Mouse (Mus musculus) c-Kit-positive CD71-negative TER-119-negative erythroid progenitor cells, embryonic 14.5 days (primary cell): ENCODE results near the gene Wtap.
A peak's percentile ranks its signal among the peaks of the same experiment; 100 is the strongest.
"Not testable (repeated sequence)": the region's sequence is repeated elsewhere in the genome, so short reads cannot be mapped to it uniquely, and the experiment has no call there.

Experiments
- DNase-seq: peaks from one replicate; pipeline ENCODE4 v3.0.0-alpha.2; 2013; ENCODE audit warnings: low read depth

Gene Wtap

DNA sequence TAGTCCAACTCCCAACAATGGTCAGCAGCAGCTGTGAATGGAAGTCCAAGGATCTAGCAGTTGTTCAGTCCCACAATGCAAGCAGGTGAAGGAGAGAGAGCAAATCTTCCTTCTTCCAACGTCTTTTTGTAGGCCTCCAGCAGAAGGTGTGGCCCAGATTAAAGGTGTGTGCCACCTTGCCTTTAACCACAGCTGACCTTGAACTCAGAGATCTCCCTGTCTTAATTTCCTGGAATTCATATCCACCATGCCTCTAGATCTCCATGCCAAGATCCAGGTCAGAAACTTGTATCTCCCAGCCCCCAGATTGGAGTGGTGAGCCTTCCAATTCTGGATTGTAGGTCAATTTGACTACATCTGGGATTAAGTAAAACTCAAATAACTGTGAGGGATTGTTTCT, at the start of gene Wtap:
TSS of gene Wtap (minus strand) at position 101 of the 400 bp plus-strand sequence.
- no peak for DNase-seq

DNA sequence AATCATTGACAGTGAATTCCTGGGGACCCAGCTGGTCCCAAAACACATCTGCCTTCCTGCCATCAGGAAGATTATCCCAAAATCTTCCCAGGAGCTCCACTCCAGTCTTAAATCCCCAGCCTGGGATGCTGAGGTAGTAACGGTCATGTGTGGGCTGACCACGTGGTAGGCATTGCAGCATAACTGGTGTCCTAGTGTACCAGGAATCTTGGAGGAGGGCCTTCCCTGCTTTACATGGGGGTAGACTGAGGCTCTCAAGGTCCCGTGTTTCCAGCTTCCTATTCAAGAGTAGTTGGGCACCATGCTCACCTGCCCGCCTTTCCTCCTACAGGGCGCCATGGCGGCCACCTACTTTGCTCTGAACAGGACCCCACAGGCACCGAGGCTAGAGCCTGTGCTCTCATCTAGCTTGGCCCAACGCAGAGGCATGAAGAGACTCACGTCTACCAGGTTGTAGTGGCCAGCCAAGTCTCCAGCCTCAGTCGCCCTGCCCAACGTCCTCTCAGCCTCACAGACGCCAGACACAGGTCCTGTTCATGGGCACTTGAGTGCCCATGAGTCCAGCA, 42.7 kb upstream of the Wtap start:
- DNase-seq = not testable (repeated sequence)

DNA sequence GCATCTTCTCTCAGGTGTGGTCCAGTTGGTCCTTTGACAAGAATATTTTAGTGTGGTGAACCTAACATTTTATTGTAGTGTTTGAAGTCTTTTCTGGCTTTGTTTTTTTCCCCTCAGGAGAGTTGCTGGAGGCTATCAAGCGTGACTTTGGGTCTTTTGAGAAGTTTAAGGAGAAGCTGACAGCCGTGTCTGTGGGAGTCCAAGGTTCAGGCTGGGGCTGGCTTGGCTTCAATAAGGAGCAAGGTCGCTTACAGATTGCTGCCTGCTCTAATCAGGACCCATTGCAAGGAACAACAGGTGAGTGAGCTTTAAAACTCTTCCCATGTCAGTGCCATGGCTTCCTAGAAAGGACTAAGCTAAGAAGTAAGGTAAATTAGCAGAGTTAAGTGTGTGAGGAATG, 19.3 kb upstream of the Wtap start:
- no peak for DNase-seq

DNA sequence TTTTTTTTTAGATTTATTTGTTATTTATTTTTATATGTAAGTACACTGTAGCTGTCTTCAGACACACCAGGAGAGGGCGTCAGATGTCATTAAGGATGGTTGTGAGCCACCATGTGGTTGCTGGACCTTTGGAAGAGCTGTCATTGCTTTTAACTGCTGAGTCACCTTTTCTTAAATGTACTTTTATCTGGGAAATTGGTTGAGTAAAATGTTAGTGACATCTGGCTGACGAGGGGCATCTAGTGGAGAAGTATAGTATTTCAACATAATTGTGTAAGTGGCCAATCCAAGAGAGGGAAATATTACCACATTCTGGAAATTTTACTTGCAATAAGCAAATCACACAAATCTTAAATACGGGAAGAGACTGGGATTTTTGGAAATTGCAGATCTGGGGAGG, 15.9 kb upstream of the Wtap start:
- peak; percentile 68 for DNase-seq

DNA sequence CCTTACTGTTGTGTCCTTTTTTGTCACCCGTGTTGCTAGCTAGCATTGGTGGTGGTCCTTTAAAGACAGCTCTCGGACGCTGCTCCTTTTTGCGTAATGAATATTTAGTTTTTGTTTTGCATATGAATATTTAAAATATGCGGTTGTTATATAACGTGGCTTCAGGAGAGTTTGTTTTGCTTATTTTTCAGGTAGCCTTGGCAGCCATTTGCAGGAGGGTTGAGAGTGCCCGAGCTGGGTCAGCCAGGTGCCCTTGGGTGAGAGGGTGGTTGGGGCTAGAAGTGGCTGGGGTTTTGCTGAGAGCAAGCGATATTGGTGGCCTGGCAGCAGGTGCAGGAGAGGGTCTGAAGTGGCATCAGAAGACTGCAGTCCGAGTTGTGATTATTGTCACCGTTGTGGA, 14.6 kb upstream of the Wtap start:
- no peak for DNase-seq

DNA sequence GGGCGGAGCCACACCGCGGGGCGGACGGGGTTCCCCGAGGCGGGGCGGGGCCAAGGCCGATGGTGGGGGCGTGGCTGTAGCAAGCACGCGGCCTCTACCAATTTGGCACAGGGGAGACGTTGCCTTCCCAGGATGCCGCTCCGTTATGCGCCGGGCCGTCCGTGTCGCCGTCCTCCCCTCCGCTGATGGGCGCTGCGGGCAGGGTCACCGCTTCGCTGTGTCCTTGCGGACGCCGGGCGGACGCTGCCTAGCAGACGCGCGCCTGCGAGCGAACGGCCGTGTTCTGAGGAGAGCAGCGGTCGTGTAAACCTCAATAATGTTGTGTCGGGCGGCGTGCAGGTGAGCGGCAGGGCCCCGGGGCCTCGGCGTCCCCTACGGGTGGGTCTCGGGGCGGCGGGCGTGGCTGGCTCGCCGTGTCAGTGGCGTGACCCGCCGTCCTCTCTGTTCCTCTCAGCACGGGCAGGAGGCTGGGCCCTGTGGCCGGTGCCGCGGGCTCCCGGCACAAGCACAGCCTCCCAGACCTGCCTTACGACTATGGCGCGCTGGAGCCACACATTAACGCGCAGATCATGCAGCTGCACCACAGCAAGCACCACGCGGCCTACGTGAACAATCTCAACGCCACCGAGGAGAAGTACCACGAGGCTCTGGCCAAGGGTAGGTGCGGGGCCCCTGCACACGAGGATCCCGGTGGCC, 13.9 kb upstream of the Wtap start:
- DNase-seq = peak; percentile 79

DNA sequence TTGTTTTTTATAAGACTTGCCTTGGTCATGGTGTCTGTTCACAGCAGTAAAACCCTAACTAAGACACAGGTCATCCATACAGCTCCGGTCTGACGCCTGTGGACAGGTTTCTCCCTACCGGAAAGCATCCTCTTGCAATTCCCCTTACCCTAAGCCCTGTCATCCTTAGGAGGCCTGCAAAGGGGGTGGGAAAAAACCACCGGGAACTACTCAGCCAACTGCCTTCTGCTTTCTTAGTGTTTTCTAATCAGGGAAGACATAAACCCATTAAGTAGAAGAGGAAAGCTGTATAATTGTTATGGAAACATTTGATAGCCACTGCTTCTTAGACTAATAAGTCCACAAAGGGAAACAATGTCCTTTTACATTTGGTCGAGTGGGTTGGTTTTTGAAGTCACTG, 13.0 kb upstream of the Wtap start:
- no peak for DNase-seq

DNA sequence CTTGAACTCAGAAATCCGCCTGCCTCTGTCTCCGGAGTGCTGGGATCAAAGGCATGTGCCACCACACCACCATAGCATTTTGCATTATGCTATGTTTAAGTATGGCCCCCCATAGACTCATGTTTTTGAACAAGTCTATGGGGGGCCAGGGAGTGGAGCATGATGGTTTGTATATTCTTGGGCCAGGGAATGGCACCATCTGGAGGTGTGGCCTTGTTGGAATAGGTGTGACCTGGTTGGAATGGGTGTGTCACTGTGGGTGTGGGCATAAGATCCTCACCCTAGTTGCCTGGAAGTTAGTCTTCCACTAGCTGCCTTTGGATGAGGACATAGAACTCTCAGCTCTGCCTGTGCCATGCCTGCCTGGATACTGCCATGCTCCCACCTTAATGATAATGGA, 12.6 kb upstream of the Wtap start, which contains the start of gene Sod2:
TSS of gene Sod2 (plus strand) at position 301 of the 400 bp plus-strand sequence.
- DNase-seq = not testable (repeated sequence)

DNA sequence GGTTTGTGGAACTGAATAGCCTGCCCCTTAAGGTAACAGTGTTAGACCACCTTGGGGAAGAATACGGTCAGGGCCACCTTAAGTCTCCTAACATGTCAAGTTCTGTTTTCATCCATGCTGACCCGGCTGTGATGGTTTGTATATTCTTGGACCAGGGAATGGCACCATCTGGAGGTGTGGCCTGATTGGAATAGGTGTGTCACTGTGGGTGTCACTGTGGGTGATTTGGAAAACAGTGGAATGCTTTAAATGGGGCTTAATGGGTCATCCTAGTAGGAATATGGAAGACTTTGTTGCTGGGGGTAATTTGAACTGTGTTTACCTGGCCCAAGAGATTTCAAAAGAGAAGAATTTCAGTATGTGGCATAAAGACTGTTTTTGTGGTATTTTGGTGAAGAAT, 10.5 kb upstream of the Wtap start:
- DNase-seq = not testable (repeated sequence)

DNA sequence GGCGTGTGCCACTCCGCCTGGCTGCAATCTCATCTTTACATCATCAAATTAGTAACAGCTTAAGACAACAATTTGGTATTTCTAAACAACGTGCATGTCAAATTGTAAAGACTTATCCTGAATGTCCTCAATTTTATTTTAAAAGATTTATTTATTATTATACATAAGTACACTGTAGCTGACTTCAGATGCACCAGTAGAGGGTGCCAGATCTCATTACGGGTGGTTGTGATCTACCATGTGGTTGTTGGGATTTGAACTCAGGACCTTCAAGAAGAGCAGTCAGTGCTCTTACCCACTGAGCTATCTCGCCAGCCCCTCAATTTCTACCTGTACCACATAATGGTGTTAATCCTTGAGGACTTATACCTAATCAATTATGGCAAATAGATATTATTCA, 8.3 kb upstream of the Wtap start:
- DNase-seq = not testable (repeated sequence)

DNA sequence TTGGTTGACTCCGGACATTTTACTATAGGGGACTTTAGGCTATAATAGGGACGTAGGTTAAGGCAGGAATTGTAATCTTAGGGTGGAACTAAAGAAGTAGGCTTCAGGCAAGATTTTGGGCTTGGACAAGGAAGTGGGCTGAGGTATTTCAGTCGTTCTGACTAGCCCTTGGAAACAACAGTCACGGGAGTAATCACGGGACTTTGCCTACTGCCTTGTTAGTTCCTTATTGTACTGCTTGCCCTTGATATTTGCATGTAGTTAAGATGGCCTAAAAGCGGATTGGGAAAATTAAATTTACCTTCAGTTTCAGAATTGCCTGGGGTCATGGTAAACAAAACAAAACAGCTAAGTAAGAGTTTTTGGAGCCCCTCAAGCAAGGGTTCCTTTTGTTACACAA, 5.1 kb upstream of the Wtap start:
- DNase-seq = no peak

- DNase-seq = no peak
These were observed 3.9 kb upstream of the Wtap start for GRCm38 (mm10) chr17:12997890-12998289.

DNA sequence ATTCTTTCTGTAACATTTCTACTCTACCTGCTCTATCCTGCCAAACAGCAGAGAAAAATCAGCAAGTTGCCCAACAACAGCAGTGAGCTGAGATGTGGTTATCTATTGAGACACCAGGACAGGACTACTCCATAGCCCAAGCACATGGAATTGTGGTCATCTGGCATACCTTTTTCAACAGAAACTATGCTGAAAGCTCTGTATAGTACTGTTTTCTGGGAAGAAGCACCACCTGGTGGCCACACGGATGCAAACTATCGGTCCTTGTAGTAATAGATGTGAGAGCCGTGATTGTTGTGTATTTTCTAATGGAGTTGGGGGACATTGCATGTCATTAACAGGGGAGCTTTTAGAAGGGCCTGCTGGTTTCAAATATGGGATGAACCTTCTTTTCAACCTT, 2.4 kb upstream of the Wtap start:
- no peak for DNase-seq

DNA sequence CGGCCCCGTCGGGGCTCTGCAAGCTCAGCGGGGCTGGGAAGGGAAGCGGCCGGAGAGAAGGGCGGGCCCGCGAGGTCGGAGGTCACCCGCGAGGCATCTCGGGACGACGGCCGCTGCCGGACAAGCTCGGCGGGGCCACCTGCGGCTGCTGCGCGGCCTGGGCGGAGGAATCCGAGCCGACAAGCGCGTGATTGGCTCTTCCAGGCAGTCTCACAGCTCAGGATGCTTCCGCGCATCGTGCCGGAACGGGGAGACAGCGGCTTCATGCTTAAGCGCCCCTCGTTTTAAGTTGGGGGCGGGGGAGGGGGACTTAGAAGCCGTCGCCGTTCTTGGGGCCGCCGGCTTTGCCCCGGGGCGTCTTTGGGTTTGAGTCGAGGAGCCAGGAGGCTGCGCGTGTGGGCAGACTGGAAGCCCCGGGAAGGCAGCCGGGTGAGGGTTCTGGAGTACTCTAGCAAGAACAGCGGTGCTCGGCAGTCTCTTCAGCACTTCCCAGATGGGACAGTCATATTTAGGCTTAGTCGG, 1.4 kb downstream of the Wtap start:
- peak; percentile 82 for DNase-seq

GRCm38 (mm10) chr17:12991635-12992358, 2.2 kb downstream of the Wtap start:
- peak; percentile 56 for DNase-seq

DNA sequence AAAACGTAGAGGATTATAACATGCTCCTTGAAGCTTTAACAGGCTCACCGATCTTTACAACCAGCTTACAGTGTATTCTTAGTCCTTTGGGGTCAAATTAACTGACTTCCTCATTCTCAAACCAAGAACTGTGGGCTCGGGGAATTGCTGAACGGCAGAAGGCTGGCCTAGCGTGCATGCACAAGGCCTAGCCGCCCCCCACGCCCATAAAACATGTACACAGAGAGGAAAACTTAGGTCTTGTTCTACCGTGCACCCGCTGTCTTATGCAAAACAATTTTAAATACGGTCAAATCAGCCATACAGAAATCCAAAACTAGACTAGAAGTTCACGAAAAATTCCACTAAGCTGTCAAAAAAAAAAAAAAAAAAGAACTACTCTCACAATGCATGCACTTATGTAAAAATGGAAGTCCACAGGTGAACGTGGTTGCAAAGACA, 2.8 kb downstream of the Wtap start:
- DNase-seq = peak; percentile 58

GRCm38 (mm10) chr17:12990567-12991145, 3.3 kb downstream of the Wtap start:
- DNase-seq = no peak

- DNase-seq = not testable (repeated sequence)
These were observed 5.9 kb downstream of the Wtap start for GRCm38 (mm10) chr17:12988096-12988495.

GRCm38 (mm10) chr17:12983988-12984387, 10.0 kb downstream of the Wtap start:
- no peak for DNase-seq

GRCm38 (mm10) chr17:12978546-12978945, 15.4 kb downstream of the Wtap start:
- no peak for DNase-seq

DNA sequence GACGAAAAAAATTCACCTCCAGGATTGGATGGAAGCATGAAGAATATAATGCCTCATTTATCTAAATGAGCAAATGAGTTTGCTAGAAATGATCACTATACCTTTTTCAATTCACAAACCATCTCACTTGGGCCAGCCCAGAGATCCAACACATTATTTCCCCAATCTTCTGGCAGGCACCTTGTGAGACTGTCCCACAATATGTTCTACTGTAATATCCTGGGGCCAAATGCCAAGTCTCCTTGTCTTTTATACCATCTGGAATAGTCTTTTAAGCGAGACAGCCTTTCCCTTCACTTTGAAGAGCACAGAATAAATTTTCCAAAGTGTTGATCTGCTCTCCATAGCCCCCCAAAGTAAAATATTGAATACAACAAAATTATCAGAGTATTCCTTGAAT, 20.1 kb downstream of the Wtap start:
- DNase-seq = no peak

- no peak for DNase-seq
These were observed 26.8 kb downstream of the Wtap start for GRCm38 (mm10) chr17:12967173-12967572.

DNA sequence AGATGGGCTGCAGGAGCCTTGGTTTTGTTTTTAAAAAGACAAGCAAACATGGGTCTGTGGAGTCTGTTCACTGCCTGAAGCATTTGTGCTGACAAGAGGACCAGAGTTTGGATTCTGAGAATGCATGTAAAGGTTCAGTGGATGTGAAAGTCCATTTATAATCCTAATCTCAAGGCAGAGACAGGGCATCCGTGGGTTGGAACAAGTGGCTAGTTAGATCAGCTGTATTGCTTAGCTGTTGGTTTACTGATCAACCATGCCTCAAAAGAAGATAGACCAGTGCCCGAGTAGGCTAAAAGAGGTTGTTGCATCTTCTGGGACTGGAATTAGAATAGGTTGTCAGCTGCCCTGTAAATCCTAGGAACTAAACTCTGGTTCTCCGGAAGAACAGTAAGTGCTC, 30.5 kb downstream of the Wtap start:
- DNase-seq = no peak
